Mouse (Mus musculus) forebrain, embryonic 10.5 days (tissue): Measurements from ENCODE around the gene Acad10. TPM values are rescaled to one million over a fixed set of nuclear protein-coding genes. Genes with fewer than 3 reads are reported as not detected.

ENCODE experiments used
- polyA plus RNA-seq: library from polyadenylated mRNA; unstranded; fragments of >200 nt; fragmentation: Nextera tagmentation; extraction: Ambion mirVana; gene quantifications from 2 replicates; pipeline ENCODE4 v1.2.1, GENCODE M21; 2016

Gene Acad10
- polyA plus RNA-seq, 1 experiment from 2014 or later = 2.0 TPM

Other genes starting within 250 kb of the Acad10 start
- 1.00 and 1.0 TPM in 2 replicates for gene Tmem116, start 208.6 kb downstream of the Acad10 start, polyA plus RNA-seq
- 131 and 140 TPM in 2 replicates for gene Erp29, start 208.0 kb downstream of the Acad10 start, polyA plus RNA-seq
- gene Adam1b, start 157.1 kb downstream of the Acad10 start, polyA plus RNA-seq = not detected in 2 replicates
- 1.1 TPM in 2 replicates for gene Adam1a, start 115.0 kb downstream of the Acad10 start, polyA plus RNA-seq
- gene Gm42878, start 115.0 kb downstream of the Acad10 start, polyA plus RNA-seq = not detected in 2 replicates
- gene Mapkapk5, start 114.6 kb downstream of the Acad10 start, polyA plus RNA-seq = 47.3 and 53.1 TPM in 2 replicates
- gene Aldh2, start 66.7 kb downstream of the Acad10 start, polyA plus RNA-seq = 125 TPM in 2 replicates
- gene Acad12, start 41.6 kb downstream of the Acad10 start, polyA plus RNA-seq = 2.7 and 3.0 TPM in 2 replicates
- 33.9 and 39.7 TPM in 2 replicates for gene Brap, start within 50 bp of the Acad10 start, polyA plus RNA-seq
- gene Atxn2, start 50.8 kb upstream of the Acad10 start, polyA plus RNA-seq = 41.0 and 41.1 TPM in 2 replicates
- gene Sh2b3, start 177.1 kb upstream of the Acad10 start, polyA plus RNA-seq = 5.4 and 5.5 TPM in 2 replicates
- 45.3 and 47.8 TPM in 2 replicates for gene Pheta1, start 188.5 kb upstream of the Acad10 start, polyA plus RNA-seq